Comparison of ENCODE assay signal across 8 mouse cellular contexts in genomic region chr11:97684766-97685165, GRCm38 (mm10). TPM values are rescaled to one million over a fixed set of nuclear protein-coding genes. Genes with fewer than 3 reads are reported as not detected.
A peak's percentile ranks its signal among the peaks of the same experiment; 100 is the strongest.
DNase-seq lines count a peak whose midpoint lies in the region; ATAC-seq and TF ChIP-seq lines count a peak whose summit lies in the region.

No protein-coding gene starts in this region.

- no peak for TF ChIP-seq CTCF in layer of hippocampus, adult 2 months (conservative IDR thresholded peaks at IDR 0.05)
- TF ChIP-seq CTCF in bone marrow, adult 2 months (IDR thresholded peaks at IDR 0.05; ENCODE audit: control insufficient read depth, insufficient read depth, low read length), result no peak

- no peaks in the 10 kb centered on the region for H3K9me3 ChIP-seq in embryonic facial prominence, embryonic 12.5 days
- no peaks in the 10 kb centered on the region for H3K9me3 ChIP-seq in kidney, embryonic 15.5 days (replicated peaks)

- no peak for ATAC-seq in embryonic facial prominence, embryonic 12.5 days (ENCODE audit: insufficient number of reproducible peaks, insufficient read depth, low FRiP score, low TSS enrichment)
- ATAC-seq in kidney, embryonic 15.5 days (replicated peaks; ENCODE audit: low FRiP score), result no peak

- TF ChIP-seq POLR2A in bone marrow, adult 2 months (IDR thresholded peaks at IDR 0.05; ENCODE audit: borderline replicate concordance, control insufficient read depth, low read depth, low read length), result no peak

- no peak overlapping the region for H3K4me3 ChIP-seq in layer of hippocampus, adult 2 months
- H3K4me3 ChIP-seq in bone marrow, adult 2 months (replicated peaks; ENCODE audit: control insufficient read depth, low read depth, low read length), result no peak overlapping the region
- 0 out of 2 replicates have a peak overlapping the region, but pooled peaks have one; percentile 38 for H3K4me3 ChIP-seq in embryonic facial prominence, embryonic 12.5 days
- H3K4me3 ChIP-seq in kidney, embryonic 15.5 days (replicated peaks), result no peak overlapping the region

- H3K4me1 ChIP-seq in bone marrow, adult 2 months (ENCODE audit: control insufficient read depth, insufficient read depth, low read length), result peaks cover 4% of the 10 kb centered on the region
- peaks cover 9% of the 10 kb centered on the region for H3K4me1 ChIP-seq in embryonic facial prominence, embryonic 12.5 days
- peaks cover 47% of the 10 kb centered on the region for H3K4me1 ChIP-seq in kidney, embryonic 15.5 days

- no peak for DNase-seq in layer of hippocampus, adult 2 months (ENCODE audit: low spot score in 2 of 2)
- DNase-seq in layer of hippocampus, postnatal 36 days, result no peak
- DNase-seq in right cerebral cortex, postnatal 25 days, result no peak
- DNase-seq in cerebellum, postnatal 14 days, result no peak
- DNase-seq in cerebellum, adult 9-10 months, result no peak

- WGBS in bone marrow, adult 2 months, result 64% methylated on average over 7 of the region's 7 CpGs
- WGBS in embryonic facial prominence, embryonic 12.5 days, result 48% methylated on average over 7 of the region's 7 CpGs
- WGBS in kidney, embryonic 15.5 days, result 26% methylated on average over 7 of the region's 7 CpGs

- peaks cover 42% of the 10 kb centered on the region for H3K36me3 ChIP-seq in embryonic facial prominence, embryonic 12.5 days
- H3K36me3 ChIP-seq in kidney, embryonic 15.5 days, result peaks cover 54% of the 10 kb centered on the region

- H3K27ac ChIP-seq in layer of hippocampus, adult 2 months, result peak overlapping the region; percentile 87
- peak overlapping the region; percentile 72 for H3K27ac ChIP-seq in bone marrow, adult 2 months (ENCODE audit: control insufficient read depth, insufficient read depth, low read depth, low read length, poor library complexity)
- H3K27ac ChIP-seq in embryonic facial prominence, embryonic 12.5 days, result no peak overlapping the region
- H3K27ac ChIP-seq in kidney, embryonic 15.5 days, result peak overlapping the region; percentile 80

- H3K27me3 ChIP-seq in embryonic facial prominence, embryonic 12.5 days, result no peaks in the 10 kb centered on the region
- H3K27me3 ChIP-seq in kidney, embryonic 15.5 days, result no peaks in the 10 kb centered on the region

- H3K9ac ChIP-seq in embryonic facial prominence, embryonic 12.5 days, result no peak overlapping the region
- H3K9ac ChIP-seq in kidney, embryonic 15.5 days, result no peak overlapping the region

- 0 out of 2 replicates have a peak overlapping the region, but pooled peaks have one; percentile 83 for H3K4me2 ChIP-seq in embryonic facial prominence, embryonic 12.5 days (replicated peaks)
- peak overlapping the region; percentile 68; the same call in 1 of the 2 replicates for H3K4me2 ChIP-seq in kidney, embryonic 15.5 days

RNA-seq across cellular contexts. Expression of gene Cisd3, which starts 0.9 kb away (rescaled TPM):
- total RNA-seq in layer of hippocampus, adult 2 months (2021), result 10 to 100 TPM; 45.5 to 49.3 TPM
- total RNA-seq in layer of hippocampus, postnatal 36 days (2021), result 10 to 100 TPM; 52.8 to 58.2 TPM
- 29.3 and 76.0 TPM in 2 replicates for polyA plus RNA-seq in bone marrow, adult 2 months (2011; ENCODE audit: insufficient read depth, insufficient read length, low replicate concordance, missing spikeins)
- polyA plus RNA-seq in embryonic facial prominence, embryonic 12.5 days (2016; fragmentation: Nextera tagmentation; extraction: Ambion mirVana), result 11.6 and 13.7 TPM in 2 replicates
- 41.2 and 42.7 TPM in 2 replicates for polyA plus RNA-seq in kidney, embryonic 15.5 days (2015; fragmentation: Nextera tagmentation; extraction: Ambion mirVana)

RNA-seq across cellular contexts. Expression of gene Pcgf2, which starts 15.5 kb away (rescaled TPM):
- total RNA-seq in layer of hippocampus, adult 2 months (2021), result 10 to 100 TPM; 29.1 to 31.1 TPM
- 10 to 100 TPM; 23.5 to 30.6 TPM for total RNA-seq in layer of hippocampus, postnatal 36 days (2021)
- polyA plus RNA-seq in bone marrow, adult 2 months (2011; ENCODE audit: insufficient read depth, insufficient read length, low replicate concordance, missing spikeins), result 7.0 and 10.7 TPM in 2 replicates
- 20.6 and 21.6 TPM in 2 replicates for polyA plus RNA-seq in embryonic facial prominence, embryonic 12.5 days (2016; fragmentation: Nextera tagmentation; extraction: Ambion mirVana)
- polyA plus RNA-seq in kidney, embryonic 15.5 days (2015; fragmentation: Nextera tagmentation; extraction: Ambion mirVana), result 13.2 and 16.6 TPM in 2 replicates

RNA-seq across cellular contexts. Expression of gene Psmb3, which starts 18.4 kb away (rescaled TPM):
- 100 to 1,000 TPM; 128 to 133 TPM for total RNA-seq in layer of hippocampus, adult 2 months (2021)
- 100 to 1,000 TPM; 125 to 129 TPM for total RNA-seq in layer of hippocampus, postnatal 36 days (2021)
- polyA plus RNA-seq in bone marrow, adult 2 months (2011; ENCODE audit: insufficient read depth, insufficient read length, low replicate concordance, missing spikeins), result 138 and 152 TPM in 2 replicates
- 447 and 479 TPM in 2 replicates for polyA plus RNA-seq in embryonic facial prominence, embryonic 12.5 days (2016; fragmentation: Nextera tagmentation; extraction: Ambion mirVana)
- polyA plus RNA-seq in kidney, embryonic 15.5 days (2015; fragmentation: Nextera tagmentation; extraction: Ambion mirVana), result 475 and 488 TPM in 2 replicates

RNA-seq across cellular contexts. Expression of gene Mllt6, which starts 21.6 kb away (rescaled TPM):
- total RNA-seq in layer of hippocampus, adult 2 months (2021), result 100 to 1,000 TPM; 122 to 124 TPM
- 100 to 1,000 TPM; 105 to 110 TPM for total RNA-seq in layer of hippocampus, postnatal 36 days (2021)
- 13.0 and 23.7 TPM in 2 replicates for polyA plus RNA-seq in bone marrow, adult 2 months (2011; ENCODE audit: insufficient read depth, insufficient read length, low replicate concordance, missing spikeins)
- 3.2 and 3.4 TPM in 2 replicates for polyA plus RNA-seq in embryonic facial prominence, embryonic 12.5 days (2016; fragmentation: Nextera tagmentation; extraction: Ambion mirVana)
- polyA plus RNA-seq in kidney, embryonic 15.5 days (2015; fragmentation: Nextera tagmentation; extraction: Ambion mirVana), result 2.8 and 3.9 TPM in 2 replicates

RNA-seq across cellular contexts. Expression of gene Epop, which starts 55.3 kb away (rescaled TPM):
- 10 to 100 TPM; 34.1 to 35.1 TPM for total RNA-seq in layer of hippocampus, adult 2 months (2021)
- total RNA-seq in layer of hippocampus, postnatal 36 days (2021), result 10 to 100 TPM; 33.6 to 34.2 TPM
- 0.41 and 6.1 TPM in 2 replicates for polyA plus RNA-seq in bone marrow, adult 2 months (2011; ENCODE audit: insufficient read depth, insufficient read length, low replicate concordance, missing spikeins)
- 15.3 and 16.4 TPM in 2 replicates for polyA plus RNA-seq in embryonic facial prominence, embryonic 12.5 days (2016; fragmentation: Nextera tagmentation; extraction: Ambion mirVana)
- polyA plus RNA-seq in kidney, embryonic 15.5 days (2015; fragmentation: Nextera tagmentation; extraction: Ambion mirVana), result 4.3 and 5.1 TPM in 2 replicates
